Mouse (Mus musculus) heart, embryonic 14.5 days (tissue): ENCODE results near the gene Gm19935. TPM values are rescaled to one million over a fixed set of nuclear protein-coding genes. Genes with fewer than 3 reads are reported as not detected.

Experiments
- ATAC-seq: fragments of 200-750 bp; cut with Nextera tagmentation; 2 replicates; pipeline ENCODE4 v1.8.0; 2017; ENCODE audit warnings: low read depth, moderate TSS enrichment; ENCODE audit not compliant: insufficient number of reproducible peaks, insufficient read depth, low FRiP score
- H3K27ac ChIP-seq, 2 experiments: fragments of 200-500 bp in 1 of 2; fragments of 300-500 bp in 1 of 2; sonication (generic) in 1 of 2; replicated peaks in 1 of 2; 2 replicates each; pipeline ENCODE4 v1.5.1; 2012 to 2014; ENCODE audit warnings: low read depth in 2 of 2, low read length in 2 of 2, control low read depth in 1 of 2, mild to moderate bottlenecking in 1 of 2, mixed read lengths in 1 of 2; ENCODE audit not compliant: control insufficient read depth in 1 of 2, insufficient read depth in 1 of 2
- H3K27me3 ChIP-seq: fragments of 300-500 bp; sonication (generic); 2 replicates; pipeline ENCODE4 v1.6.1; 2014; ENCODE audit warnings: mild to moderate bottlenecking, low read length, control low read depth; ENCODE audit not compliant: control insufficient read depth, insufficient read depth
- H3K36me3 ChIP-seq: fragments of 300-500 bp; sonication (generic); 2 replicates; pipeline ENCODE4 v1.6.1; 2014; ENCODE audit warnings: mild to moderate bottlenecking, control low read depth, low read length, mixed read lengths; ENCODE audit not compliant: control insufficient read depth, insufficient read depth
- H3K4me1 ChIP-seq, 2 experiments: fragments of 200-500 bp in 1 of 2; fragments of 300-500 bp in 1 of 2; sonication (generic) in 1 of 2; 2 replicates each; pipeline ENCODE4 v1.6.1; 2012 to 2014; ENCODE audit warnings: low read length in 2 of 2, control low read depth in 1 of 2, mixed read lengths in 1 of 2; ENCODE audit not compliant: control insufficient read depth in 2 of 2, insufficient read depth in 2 of 2
- H3K4me2 ChIP-seq: fragments of 300-500 bp; sonication (generic); 2 replicates; pipeline ENCODE4 v1.6.1; 2014; ENCODE audit warnings: mild to moderate bottlenecking, low read length
- H3K4me3 ChIP-seq, 2 experiments: fragments of 200-500 bp in 1 of 2; fragments of 300-500 bp in 1 of 2; sonication (generic) in 1 of 2; 2 replicates each; pipeline ENCODE4 v1.5.1; 2012 to 2014; ENCODE audit warnings: low read length in 2 of 2, mild to moderate bottlenecking in 2 of 2, control low read depth in 1 of 2, low read depth in 1 of 2, moderate library complexity in 1 of 2; ENCODE audit not compliant: control insufficient read depth in 1 of 2, insufficient read depth in 1 of 2
- H3K9ac ChIP-seq: fragments of 300-500 bp; sonication (generic); 2 replicates; pipeline ENCODE4 v1.6.1; 2014; ENCODE audit warnings: mild to moderate bottlenecking, low read length
- H3K9me3 ChIP-seq: fragments of 300-500 bp; sonication (generic); 2 replicates; pipeline ENCODE4 v1.6.1; 2016; ENCODE audit warnings: low read length, control low read depth; ENCODE audit not compliant: control insufficient read depth
- WGBS: fragments of 180-500 bp; shearing (Covaris S2); extraction: QIAGEN DNeasy Blood & Tissue Kit; methylation state at CpG from one replicate; pipeline ENCODE4 v1.1.7; 2014; 5-methylcytosine and 5-hydroxymethylcytosine counted together
- polyA plus RNA-seq: library from polyadenylated mRNA; unstranded; fragments of >200 nt; fragmentation: Nextera tagmentation; extraction: Ambion mirVana; gene quantifications from 2 replicates; pipeline ENCODE4 v1.2.1, GENCODE M21; 2014

Gm19935 gene
- polyA plus RNA-seq, 1 experiment from 2014 or later, result not detected

DNA sequence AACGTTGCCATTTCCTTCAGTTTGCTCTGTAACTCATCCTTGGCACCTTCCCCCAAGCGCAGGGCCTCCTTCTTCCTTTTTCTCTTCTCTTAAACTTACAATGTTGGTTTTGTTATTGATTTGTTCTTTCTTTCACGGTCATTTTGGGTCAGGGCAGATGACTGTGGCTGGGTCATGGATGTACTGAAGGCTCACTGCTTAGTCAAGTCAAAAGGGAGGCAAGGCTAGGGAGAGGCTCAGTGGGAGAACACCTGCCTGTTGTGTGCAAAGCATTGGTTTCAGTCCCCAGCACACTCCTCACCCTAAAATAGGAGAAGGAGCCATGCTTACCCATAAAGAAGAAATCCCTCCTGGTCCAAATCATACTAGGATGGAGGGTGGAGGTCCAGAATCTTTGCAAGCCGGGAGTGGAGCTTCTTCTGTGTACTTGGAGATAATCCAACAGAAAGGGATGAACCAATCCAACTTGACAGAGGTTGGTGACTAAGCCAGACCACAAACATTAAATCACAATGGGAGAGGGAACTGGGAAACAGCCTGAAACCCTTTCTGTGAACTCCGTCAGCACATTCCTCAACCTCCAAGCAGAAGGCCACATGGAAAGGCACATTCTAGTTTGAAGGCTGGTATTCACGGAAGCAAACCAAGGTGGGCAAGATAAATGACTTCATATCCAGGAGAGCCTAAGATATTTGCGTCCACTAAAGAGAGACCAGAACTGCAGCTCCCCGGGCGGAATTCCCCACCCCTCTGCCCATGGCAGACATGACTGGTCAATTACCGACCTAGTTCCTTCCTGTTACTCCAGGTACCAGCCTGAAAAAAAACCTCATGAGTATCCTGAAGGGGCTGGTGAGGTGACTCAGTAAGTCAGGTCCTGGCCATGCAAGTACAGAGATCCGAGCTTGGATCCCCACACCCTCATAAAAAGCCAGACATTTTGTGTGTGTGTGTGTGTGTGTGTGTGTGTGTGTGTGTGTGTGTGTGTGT lies 22.8 kb upstream of the Gm19935 start:
- Histone ChIP-seq H3K27me3 (no peaks in the 10 kb centered on the region), H3K4me2 (no peak overlapping the region), H3K36me3 (no peaks in the 10 kb centered on the region), H3K27ac (no peak overlapping the region), H3K9ac (no peak overlapping the region), H3K4me1 (peaks cover 0 to 3% of the 10 kb centered on the region in 2 experiments; a peak in 1 of 4 replicates), H3K9me3 (no peaks in the 10 kb centered on the region), H3K4me3 (no peak overlapping the region)
- 69% methylated on average over 11 of the region's 11 CpGs for WGBS
- no peak for ATAC-seq

DNA sequence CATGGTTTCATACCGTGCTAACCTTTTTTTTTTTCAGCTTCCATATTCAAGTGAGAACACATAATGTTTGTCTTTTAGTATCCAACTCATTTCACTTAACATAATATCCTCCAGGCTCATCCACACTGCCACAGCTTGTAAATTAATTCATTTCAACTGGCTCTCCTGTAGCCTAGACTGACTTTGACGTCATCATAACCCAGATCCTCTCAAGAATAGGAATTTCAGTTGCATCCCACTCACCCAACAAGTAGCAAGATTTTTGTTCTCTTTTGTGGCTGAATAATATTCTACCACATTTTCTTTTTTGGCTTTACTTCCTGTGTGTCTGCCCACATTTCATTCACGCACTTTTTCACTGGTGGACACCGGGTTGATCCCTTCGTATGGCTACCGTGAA lies 20.2 kb upstream of the Gm19935 start:
- ATAC-seq, result no peak
- Histone ChIP-seq H3K36me3 (no peaks in the 10 kb centered on the region), H3K4me1 (no peaks in the 10 kb centered on the region), H3K27me3 (no peaks in the 10 kb centered on the region), H3K27ac (no peak overlapping the region), H3K9me3 (no peaks in the 10 kb centered on the region), H3K4me3 (no peak overlapping the region), H3K4me2 (no peak overlapping the region), H3K9ac (no peak overlapping the region)
- 88% methylated on average over 6 of the region's 6 CpGs for WGBS

DNA sequence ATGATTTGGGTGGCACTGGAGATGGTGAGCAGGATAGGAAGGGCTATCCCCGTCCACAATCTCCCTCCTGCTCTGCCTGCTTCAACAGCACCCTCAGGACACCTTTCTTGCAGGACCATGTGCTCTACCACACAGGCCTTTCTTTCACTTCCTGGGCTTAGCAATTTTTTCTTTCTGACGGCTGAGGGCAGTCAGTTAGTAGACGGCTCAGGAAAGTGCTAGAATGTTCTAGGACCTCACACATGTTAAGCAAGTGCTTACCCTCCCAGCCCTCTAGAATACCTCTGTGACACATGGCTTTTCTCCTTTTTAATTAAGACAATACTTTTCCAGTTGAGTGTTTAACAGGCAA lies 17.1 kb upstream of the Gm19935 start:
- 73% methylated on average over 3 of the region's 3 CpGs for WGBS
- no peak overlapping the region for H3K4me3 ChIP-seq
- no peak for ATAC-seq
- no peaks in the 10 kb centered on the region for H3K36me3 ChIP-seq
- H3K9ac ChIP-seq, result no peak overlapping the region
- H3K27ac ChIP-seq, result no peak overlapping the region
- no peaks in the 10 kb centered on the region for H3K9me3 ChIP-seq
- no peaks in the 10 kb centered on the region; a peak in 1 of 4 replicates for H3K4me1 ChIP-seq
- H3K27me3 ChIP-seq, result no peaks in the 10 kb centered on the region
- H3K4me2 ChIP-seq, result no peak overlapping the region

DNA sequence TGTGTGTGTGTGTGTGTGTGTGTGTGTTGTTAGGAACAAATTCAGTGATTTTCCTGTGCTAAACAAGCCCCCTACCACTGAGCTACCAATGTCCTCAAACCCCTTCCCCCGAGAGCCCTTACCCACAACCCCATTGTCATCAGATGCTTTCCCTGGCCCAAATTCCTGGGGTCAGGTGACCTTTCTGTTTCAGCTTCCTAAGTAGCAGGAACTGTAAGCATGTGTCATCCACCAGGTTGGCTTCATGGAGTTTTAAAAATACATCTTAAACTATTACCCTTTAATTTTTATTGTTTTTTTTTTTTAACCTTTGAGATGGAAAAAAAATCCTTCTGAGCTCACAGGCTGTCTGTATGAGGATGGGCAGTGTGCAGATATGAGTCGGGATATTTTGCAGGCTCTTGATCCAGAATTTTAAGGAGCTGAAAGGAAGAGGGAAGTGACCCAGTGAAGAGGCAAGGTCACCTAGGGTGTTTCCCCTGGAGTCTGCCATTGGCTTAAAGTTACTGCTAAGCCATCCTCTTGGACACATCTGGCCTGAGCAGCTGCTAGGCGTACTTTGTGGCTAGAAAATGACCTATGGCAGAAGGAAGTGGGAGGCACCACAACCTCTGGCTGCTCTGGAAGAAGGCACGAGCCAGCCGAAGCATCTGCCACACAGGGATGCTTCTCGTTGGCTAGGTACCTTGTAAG lies 16.6 kb upstream of the Gm19935 start:
- WGBS, result 75% methylated on average over 6 of the region's 6 CpGs
- Histone ChIP-seq H3K36me3 (no peaks in the 10 kb centered on the region), H3K9ac (no peak overlapping the region), H3K9me3 (no peaks in the 10 kb centered on the region), H3K4me1 (no peaks in the 10 kb centered on the region; a peak in 1 of 4 replicates), H3K27me3 (no peaks in the 10 kb centered on the region), H3K4me2 (no peak overlapping the region), H3K4me3 (no peak overlapping the region), H3K27ac (no peak overlapping the region)
- ATAC-seq, result no peak

DNA sequence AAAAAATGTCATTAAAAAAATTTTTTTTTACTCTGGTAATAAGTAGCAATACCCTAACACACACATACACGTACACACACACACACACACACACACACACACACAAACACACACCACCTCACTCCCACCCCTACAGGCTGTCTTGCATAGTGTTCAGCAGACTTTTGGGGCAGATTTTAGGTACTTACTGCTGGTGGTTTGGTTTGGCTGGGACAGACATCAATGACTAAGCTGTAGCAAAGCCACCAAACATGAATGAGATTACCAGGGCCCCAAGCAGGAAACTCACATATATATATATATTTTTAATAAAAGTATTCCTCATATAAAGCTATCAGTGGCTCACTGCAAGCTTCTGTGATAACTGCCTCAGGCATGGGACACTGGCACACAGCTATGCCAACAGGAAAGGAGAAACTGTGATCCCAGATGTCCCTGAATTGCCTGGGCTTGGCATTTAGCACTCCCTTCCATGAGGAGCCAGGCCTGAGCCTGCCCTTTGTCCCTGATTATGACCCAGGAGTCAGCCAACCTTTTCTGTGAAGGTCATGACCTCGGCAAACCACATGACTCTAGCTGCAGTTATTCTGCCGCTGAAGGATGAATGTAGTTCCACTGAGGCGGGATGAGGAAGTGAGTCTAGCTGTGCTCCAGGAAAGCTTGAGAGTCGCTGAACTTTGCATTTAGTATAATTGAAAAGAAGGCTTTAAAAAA lies 15.5 kb upstream of the Gm19935 start:
- H3K36me3 ChIP-seq, result no peaks in the 10 kb centered on the region
- no peak overlapping the region for H3K9ac ChIP-seq
- no peaks in the 10 kb centered on the region for H3K9me3 ChIP-seq
- no peak overlapping the region for H3K4me2 ChIP-seq
- no peak overlapping the region for H3K27ac ChIP-seq
- peaks cover 2 to 6% of the 10 kb centered on the region in 2 experiments; a peak in 1 of 4 replicates for H3K4me1 ChIP-seq
- no peaks in the 10 kb centered on the region for H3K27me3 ChIP-seq
- ATAC-seq, result no peak
- H3K4me3 ChIP-seq, result no peak overlapping the region
- 64% methylated on average over 5 of the region's 5 CpGs for WGBS

DNA sequence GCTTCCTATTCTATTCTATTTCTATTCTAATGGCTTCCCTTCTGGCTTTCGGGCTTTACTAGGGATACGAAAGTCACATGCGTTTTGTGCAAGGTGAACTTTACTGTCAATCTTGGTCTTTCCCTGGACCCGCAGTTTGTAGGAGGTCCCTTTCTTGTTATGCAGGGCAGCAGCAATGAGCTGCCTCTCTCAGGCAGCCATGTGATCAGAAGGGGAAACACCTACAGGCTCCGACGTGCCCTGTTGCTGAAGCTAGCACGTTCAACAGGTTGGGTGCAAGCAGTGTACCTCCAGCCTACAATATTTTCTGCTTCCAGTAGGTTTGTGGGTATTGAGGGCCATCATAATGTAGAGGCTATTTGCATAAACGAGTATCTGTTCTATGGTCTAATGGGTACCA lies 13.8 kb upstream of the Gm19935 start:
- H3K4me2 ChIP-seq, result no peak overlapping the region
- no peak for ATAC-seq
- H3K27ac ChIP-seq, result no peak overlapping the region
- H3K27me3 ChIP-seq, result no peaks in the 10 kb centered on the region
- peaks cover 2 to 6% of the 10 kb centered on the region in 2 experiments; a peak in 1 of 4 replicates for H3K4me1 ChIP-seq
- 58% methylated on average over 8 of the region's 8 CpGs for WGBS
- H3K4me3 ChIP-seq, result no peak overlapping the region
- no peak overlapping the region for H3K9ac ChIP-seq
- no peaks in the 10 kb centered on the region for H3K9me3 ChIP-seq
- H3K36me3 ChIP-seq, result no peaks in the 10 kb centered on the region

DNA sequence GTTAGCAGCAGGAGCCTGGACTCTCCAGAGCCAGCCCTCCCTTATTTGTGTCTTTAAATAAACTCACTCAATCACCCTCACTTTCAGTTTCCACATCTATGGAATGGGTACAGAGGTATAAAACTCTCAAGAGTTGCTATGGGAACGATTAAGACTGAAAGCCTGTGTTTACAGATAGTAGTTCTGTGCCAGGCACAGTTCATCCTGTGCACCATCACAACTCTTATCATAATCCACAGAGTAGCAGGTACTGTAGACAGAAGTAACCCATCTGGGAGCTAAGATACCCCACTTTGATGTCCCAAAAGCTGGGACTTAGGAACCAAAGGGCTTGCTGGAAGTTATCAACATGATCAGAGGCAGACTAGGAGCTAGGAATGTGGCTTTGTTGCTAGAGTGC lies 12.6 kb upstream of the Gm19935 start:
- H3K4me1 ChIP-seq, result peaks cover 2 to 6% of the 10 kb centered on the region in 2 experiments; a peak in 1 of 4 replicates
- H3K27me3 ChIP-seq, result no peaks in the 10 kb centered on the region
- no peak overlapping the region for H3K4me3 ChIP-seq
- no peaks in the 10 kb centered on the region for H3K9me3 ChIP-seq
- H3K9ac ChIP-seq, result no peak overlapping the region
- H3K27ac ChIP-seq, result no peak overlapping the region
- no peaks in the 10 kb centered on the region for H3K36me3 ChIP-seq
- peak overlapping the region; percentile 80; the same call in 1 of the 2 replicates for H3K4me2 ChIP-seq
- ATAC-seq, result no peak
- 56% methylated on average over 1 of the region's 1 CpGs for WGBS
